Mouse (Mus musculus) adrenal gland, postnatal 10 days (tissue): ENCODE data around the gene Enpp5. TPM values are rescaled to one million over a fixed set of nuclear protein-coding genes. Genes with fewer than 3 reads are reported as not detected.

Experiments
- DNase-seq: peaks from one replicate; pipeline ENCODE4 v3.0.0; 2021; ENCODE audit warnings: mixed read lengths
- long read RNA-seq, 2 experiments: library from polyadenylated mRNA; stranded (forward); transcript quantifications; one replicate each; pipeline ENCODE4 v2.0.0; 2021
- total RNA-seq, 2 experiments: library from RNA; stranded (reverse); gene quantifications; 2 replicates each; pipeline ENCODE4 v1.2.3; 2021

The Enpp5 gene
- 10 to 100 TPM; 20.7 to 25.3 TPM for total RNA-seq
- long read RNA-seq, experiment 1, transcript Enpp5-203 (4 exons, 2,490 nt): minor isoform, 8 of 31 reads
- long read RNA-seq, experiment 1, transcript Enpp5-201 (4 exons, 2,534 nt): major isoform, 12 of 31 reads
- long read RNA-seq, experiment 1, partial matches to known transcripts: 10 of 31 reads
- long read RNA-seq, experiment 1, other reads (novel, unspliced or antisense): 1 of 31 reads
- long read RNA-seq, experiment 2, partial matches to known transcripts: 7 of 13 reads
- long read RNA-seq, experiment 2, other reads (novel, unspliced or antisense): 1 of 13 reads

DNA sequence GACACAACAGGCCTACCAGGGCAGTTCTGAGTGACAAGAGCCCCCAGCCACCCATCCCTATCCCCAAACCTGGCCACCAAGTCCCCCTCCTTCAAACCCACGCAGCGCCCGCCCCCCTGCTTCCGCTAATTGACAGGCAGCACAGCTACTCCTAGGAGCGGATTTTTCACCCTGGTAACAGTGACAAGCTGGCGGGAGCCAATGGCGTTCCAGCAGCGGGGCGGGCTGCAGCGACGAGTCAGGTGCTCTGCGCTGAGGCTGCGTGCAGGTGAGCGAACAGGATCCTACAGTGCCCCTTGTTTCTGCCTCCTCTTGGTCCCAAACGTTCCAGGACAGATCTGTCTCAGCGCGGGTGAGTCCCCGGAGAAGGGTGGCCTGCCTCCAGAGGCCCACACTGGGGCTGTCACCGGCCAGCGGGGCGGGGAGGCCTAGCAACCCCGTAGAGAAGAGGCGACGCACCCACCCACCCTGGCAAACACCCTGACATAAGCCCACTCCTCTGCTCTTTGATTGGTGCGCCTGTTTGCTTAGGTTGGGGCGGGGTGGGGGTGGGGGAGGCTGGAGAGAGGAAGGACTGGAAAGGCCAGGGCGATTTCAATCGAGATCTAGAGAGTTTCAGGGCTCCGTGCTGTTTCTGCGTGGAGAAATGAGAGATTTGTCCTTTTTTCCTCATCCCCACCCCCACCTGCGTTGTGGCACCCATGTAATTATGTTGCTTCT, at the start of gene Enpp5:
Gene Enpp5 (plus strand): TSS at position 183 of the 720 bp plus-strand sequence.
- peak; percentile 90 for DNase-seq

DNA sequence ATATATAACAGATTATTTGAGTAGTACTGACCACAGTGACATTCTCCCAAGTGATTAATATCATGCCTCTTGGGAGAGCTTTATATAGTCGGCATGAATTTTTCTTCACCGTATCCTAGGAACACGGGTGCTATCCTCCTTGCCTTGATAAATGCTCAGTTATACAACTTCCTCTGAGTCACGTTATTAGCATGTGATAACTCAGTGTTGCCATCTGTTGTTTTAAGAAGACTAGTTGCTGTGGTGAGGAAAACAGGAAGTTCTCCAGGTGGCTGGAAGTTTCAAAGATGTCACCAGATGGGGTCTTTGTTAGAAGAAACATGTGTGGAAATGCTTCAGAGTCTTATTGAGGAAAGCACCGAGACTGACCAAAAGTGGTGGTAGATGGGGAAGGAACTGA, 49.0 kb upstream of the Enpp5 start:
- DNase-seq: no peak

DNA sequence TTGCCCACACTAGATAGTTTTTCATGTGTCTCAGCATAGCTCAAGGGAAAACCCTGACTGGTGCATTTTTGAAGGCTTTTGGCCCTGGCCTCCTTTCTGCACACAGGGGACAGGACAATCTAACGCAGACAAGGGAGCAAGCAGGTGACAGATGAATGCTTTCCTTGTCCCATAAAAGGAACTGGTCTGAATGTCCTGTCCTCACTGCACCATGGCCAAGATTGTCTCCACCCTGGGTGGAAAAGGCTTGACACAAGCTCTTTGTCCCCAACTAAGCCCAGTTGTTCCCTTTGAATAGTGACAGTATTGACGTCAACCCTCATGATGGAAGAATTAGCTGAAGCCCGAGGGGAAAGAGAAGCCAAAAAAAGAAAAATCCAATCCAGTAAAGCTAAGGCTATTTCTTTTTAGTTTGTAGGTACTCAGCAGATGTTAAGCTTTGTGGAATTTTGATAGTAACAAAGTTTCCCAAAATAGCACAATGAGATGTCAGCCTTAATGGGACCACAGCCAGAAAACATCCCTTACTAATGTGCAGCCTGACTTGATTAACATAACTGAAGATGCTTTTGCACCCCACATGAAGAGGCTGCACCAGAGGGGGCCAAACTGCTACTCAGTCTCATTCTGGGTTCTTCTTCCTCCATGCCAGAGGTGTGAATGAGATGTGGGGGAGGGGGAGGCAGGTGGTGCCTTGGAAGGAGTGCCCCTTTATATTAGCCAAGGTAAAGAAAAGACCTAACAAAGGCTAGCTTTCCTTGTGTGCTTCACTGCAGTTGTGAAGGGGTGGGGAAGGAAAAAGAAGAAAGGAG, 47.6 kb upstream of the Enpp5 start:
- no peak for DNase-seq

DNA sequence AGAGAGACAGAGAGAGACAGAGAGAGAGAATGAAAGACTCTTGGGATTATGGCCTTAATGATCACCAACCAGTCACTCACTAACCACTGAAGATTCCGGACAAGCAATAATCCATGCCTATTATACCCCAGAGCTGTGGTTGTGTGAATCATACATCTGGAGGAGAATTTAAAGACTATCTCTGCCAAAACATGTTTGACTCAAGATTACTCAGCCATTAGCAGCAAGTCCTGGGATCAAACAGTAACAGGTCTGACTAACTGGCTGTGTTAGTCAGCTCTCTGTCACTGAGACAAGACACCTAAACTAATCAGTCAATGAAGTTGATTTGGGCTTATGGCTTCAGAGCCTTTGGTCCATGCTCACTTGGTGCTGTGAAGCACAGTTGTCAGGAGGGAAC, 43.6 kb upstream of the Enpp5 start:
- DNase-seq: no peak

DNA sequence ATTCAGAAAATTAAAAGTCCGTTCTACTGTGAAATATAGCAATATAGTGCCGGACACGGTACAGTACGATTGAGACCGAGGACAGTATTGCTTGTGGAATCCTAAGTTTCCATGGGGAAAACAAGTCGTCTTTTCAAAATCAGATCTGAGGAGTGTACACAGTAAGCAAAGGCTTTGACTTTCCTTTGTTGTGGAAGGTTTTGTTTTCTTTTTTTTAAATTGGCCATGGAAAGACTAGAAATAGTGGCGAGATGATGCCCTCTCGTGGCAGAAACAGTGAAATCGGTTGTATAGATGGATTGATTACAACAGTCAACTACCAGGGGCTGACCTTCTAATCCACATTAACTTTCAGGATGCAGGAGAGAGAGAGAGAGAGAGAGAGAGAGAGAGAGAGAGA, 40.0 kb upstream of the Enpp5 start:
- peak; percentile 49 for DNase-seq

DNA sequence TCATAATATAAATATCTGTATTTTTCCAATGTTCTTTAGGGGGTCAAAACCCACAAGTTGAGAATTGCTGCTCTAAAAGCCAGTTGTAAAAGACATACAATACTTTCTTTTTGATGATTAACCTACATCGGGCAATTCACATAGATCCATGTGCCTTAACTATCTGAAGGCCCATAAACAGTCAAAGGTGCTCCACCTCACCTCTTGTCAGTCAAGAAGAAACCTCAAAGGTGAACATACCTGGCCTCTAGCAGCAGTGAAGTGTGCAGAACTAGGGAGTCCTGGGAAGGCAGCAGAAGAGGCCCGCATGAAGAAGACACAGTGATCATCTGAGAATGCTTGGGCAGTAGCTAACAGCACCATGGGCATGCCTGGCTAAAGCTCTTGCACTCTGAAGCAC, 38.2 kb upstream of the Enpp5 start:
- no peak for DNase-seq

DNA sequence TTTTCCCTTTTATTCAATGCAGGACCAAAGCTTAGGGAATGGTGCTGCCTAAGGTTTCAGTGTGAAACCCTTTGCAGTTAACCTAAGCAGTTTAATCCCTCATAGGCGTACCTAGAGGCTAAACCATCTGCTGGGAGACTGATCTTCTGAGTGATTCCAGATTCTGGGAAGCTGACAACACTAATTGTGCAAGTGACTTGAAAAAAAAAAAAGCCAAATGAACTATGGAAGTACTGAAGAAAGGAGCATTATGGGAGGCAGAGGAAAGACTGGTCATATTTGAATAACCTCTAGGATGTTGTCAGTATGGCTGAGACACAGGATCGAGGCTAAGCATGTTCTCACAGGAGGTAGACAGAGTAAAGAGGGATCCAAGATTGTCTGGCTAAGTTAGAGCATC, 36.3 kb upstream of the Enpp5 start:
- DNase-seq: no peak

DNA sequence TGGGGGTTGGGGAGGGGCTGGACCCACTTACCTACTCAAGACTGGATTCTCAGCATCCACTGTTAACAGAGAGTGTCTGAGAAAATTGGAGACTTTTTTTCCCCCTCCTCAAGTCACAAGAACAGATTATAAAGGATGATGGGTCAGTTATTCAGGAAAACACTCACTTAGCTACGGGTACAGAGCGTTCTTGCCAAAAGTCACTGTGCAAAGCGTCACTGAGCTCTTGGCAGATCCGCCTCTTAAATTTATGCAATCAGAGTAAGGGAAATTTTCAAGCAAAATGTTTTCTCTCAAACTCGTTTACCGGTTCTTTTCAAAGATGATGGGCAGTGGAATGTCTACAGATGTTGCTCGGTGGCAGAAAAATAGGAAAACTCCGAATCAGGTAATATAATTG, 35.8 kb upstream of the Enpp5 start:
- peak; percentile 12 for DNase-seq

DNA sequence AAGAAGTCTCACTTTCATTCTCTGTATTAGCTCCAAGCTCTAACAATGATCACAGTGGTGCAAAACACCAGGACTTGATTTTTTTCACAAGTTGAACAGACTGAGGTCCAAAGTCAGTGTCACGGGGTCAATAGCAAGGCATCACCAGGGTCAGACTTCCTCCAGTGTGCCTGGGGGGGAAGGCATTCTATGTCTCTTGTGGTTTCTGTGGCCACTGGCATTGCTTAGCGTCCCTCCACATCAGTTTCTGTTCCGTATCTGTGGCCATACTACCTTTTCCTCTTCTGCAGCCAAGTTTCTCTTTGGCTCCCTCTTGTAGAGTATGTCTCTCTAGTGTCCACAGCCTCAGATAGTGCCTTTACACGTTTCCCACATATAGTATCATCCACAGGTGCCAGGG, 25.2 kb upstream of the Enpp5 start:
- DNase-seq: no peak

DNA sequence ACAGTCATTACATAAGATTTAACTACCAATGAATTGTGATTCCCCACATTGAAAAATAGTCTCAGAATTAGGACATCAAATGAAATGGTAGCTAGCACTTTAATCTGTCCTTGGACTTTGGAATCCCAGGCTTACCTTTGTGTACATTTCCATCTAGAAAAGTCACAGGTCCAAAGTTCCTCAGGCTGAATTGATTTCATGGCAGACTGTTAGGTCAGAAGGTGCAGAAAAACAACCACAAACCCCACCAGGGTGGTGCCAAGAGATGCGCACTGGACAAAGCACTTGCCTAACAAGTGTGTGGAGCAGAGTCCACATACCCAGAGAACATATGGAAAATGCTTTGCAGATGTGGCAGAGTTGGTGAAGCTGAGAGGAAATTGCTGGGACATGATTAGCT, 21.5 kb upstream of the Enpp5 start:
- DNase-seq: no peak

DNA sequence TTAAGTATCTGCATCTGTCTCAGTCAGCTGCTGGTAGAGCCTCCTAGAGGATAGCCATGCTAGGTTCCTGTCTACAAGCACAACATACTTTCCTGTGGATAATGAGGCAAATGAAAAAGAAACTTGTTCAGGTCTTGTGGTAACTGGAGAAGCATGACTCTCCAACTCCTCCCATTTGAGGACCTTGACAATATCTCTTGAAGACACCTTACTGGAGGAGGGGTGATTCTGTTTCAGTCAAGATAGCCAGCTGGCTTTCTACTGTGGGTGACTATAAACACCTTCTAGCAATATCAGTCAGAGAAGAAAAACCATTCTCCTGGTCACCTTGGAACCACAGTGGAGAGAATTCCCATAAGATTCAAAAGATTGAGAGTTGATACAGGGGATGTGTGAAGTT, 20.5 kb upstream of the Enpp5 start:
- no peak for DNase-seq

DNA sequence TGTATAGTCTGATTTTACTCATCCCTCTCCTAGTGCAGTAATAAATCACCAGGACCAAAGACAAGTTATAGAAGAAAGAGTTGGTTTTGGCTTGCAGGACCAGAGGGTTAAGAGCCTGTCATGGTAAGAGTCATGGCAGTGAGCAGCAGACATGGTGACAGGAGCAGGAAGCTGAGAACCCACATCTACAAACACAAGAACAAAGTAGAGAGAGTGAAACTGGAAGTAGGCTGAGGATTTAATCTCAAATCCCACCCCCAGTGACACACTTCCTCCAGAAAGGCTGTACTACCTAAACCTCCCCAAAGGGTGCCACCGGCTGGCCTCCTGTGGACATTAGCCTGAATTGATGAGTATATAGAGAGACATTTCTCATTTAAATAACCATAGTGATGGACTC, 17.8 kb upstream of the Enpp5 start:
- no peak for DNase-seq

DNA sequence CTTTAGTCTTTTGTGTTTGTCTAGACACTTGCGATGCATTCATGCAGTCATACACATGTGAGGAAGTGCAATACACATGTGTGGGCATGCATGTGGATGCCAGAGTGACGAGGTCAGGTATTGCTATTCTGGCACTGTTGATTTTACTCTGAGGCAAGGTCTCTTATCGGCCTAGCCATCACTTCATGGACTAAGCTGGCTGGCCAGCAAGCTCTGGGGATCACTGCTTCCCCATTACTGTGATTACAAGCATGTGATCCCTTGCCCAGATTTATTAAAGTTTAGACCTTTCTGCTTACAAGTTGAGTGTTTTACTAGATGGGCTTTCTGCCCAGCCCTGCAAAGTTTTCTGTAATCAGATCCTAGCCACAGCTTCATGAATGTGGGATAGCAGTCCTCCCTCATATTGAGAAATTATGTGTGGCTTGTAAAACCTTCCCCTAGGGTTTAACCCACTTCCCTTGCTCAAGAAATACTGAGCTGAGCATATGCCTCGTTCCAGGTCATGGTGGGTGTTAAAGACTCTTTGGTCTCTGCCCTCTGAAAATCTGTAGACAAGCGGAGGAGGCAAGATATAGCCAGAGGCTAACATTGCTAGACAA, 17.2 kb upstream of the Enpp5 start:
- DNase-seq: no peak

DNA sequence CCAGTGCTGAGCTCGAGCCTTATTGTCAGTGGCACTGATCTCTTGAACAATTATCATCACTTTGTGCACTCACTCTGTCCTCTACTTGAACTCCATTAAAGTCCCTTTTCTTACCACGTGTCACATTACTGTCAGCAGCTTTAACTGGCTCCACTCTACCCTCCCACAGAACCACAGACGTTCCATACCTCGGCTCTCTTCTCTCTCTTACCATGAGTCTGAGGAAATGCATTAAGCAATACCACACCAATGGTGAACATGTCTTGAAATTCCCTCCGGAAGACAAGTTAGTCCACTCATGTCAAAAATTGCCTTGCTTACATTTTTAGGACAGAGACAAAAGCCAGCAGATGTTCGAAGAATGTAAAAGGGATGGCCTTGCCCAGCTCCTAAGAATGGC, 9.7 kb upstream of the Enpp5 start:
- DNase-seq: no peak

DNA sequence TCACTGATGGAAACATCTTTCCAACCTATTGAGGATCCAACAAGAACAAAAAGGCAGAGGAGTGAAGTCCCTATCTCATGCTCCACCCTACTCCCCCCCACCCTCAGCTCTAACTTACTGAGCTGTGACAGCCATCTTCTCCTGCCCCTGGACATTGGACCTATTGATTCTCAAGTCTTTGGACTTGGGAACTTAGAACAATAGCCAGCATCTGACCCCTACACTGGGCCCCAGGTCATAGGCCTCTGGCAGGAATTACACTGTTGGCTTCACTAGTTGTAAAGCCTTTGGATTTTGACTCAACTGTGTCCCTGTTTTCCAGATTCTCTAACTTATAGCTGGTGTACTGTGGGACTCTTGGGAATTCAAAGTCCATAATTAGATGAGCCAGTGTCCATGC, 6.9 kb upstream of the Enpp5 start:
- DNase-seq: no peak

DNA sequence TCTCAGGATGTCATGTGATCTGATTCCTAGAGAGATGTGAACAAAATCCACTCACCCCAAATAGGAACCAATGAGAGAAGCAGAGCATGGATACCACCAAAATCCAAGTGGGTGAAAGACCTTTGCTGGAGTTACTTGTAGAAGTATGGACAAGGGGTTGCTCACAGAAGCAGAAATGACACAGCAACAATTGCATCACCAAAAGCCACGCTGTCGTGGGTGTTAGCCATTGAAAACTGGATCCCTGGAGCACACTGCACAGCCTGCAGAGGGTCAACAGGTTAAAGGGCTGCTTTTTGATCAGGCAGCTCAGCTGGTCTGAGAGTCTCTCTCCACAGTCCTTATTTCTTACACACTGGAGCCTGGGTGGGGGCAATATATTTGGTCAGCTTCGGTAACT, 3.0 kb upstream of the Enpp5 start:
- no peak for DNase-seq

DNA sequence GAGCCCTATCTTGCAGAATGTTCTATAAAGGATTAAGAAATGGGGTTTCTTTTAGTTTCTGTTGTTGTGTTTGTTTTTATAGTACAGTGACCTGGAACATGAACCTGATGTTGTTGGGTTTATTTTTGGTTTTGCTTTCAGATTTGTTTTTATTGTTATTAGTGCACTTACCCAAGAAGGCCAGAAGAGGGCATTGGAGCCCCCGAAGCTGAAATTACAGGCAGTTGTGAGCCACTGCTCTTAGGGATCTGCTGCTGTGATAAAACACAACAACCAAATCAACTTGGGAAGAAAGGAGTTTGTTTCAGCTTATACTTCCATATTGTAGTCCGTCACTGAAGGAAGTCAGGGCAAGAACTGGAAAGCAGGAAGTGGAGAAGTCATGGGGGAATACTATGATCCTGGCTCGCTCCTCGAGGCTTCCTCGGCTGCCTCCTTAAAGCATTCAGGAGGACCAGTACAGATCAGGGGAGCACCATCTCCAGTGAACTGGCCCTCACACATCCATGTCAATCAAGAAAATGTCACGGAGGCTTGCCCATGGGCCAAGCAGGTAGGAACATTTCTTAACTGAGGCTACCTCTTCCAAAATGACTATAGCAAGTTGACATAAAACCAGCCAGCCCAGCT, 2.4 kb upstream of the Enpp5 start:
- DNase-seq: peak; percentile 29

DNA sequence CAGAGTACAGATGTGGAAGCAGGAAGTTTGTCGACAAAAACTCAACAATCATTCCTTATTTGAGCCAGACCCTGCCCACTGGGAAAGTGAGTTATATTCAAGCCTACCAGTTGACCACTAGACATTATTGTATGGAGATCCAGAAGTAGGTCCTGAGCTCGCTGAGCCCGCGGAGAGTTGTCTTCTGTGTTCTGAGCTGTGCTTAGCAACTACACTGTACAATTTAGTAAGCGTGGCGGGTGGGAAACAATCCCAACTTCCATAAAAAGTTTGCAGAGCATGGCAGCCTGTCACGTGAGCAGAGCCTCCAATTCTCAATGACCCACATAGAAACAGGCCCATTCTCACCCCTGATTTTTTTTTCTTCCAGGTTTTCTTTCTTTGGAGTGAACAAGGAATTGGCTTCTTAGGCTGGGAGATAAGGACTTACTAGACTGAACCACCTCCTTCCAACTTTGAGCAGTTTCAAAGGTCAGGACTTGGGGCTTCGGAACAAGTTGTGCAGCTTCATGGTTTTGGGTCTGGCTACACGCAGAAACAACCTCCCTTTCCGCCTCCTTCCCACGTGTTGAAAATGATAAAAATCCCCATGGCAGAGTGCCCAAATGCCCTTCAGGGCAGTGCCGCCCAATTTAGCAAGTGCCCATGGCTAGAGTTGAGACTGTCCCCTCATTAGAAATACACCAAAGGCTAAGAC, 1.3 kb upstream of the Enpp5 start:
- no peak for DNase-seq

DNA sequence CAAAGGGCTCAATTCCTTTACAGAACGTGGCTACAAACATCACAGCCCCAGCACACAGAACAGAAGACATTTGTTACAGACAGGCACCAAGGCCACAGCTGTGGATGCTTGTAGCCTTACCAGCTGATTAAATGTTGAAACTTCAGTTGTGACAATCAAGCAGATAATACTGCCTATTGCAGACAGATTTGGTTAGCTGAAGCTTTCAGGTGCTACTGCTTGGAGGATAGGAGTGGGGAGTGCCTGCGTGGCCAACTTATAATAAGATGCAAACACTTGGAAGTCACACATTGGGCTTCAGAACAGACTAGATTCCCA, 811 bp upstream of the Enpp5 start:
- no peak for DNase-seq

DNA sequence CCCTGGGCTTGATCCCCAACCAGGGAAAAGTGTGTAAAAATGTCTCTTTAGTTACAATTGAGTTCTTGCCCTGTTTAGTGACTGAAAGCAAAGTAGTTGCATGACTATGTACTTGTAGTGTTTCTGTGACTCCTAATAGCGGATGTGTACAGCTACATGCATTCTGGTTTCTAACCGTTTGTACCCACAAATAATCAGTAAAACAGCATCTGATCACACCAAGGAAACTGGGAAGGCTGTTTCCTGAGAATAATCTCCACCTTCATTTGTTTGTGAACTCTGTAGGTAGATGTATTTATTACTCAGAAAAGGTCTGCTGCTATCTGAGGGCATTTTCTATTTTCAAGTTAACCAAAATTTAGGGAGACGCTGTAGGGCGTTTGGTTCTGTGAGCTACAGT, 4.5 kb downstream of the Enpp5 start:
- DNase-seq: no peak

DNA sequence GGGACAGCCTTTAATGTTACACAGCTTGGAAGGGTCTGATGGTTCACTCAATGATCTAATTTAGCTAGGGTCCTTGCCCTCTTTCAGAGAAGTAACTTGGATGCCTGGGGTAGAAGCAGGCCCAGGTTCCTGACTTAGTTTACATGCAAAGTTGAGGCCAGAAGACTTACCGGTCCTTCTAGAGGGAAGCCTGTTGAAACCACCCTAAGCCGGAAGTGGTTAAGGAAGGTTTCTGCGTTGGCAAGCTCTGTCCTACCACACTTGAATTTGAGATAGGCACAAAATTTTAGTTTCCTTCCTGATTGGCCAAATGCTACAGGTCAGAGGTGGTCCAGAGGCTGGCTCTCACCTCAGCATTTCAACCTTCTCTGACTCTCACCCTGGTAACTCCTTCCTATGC, 9.6 kb downstream of the Enpp5 start:
- no peak for DNase-seq

DNA sequence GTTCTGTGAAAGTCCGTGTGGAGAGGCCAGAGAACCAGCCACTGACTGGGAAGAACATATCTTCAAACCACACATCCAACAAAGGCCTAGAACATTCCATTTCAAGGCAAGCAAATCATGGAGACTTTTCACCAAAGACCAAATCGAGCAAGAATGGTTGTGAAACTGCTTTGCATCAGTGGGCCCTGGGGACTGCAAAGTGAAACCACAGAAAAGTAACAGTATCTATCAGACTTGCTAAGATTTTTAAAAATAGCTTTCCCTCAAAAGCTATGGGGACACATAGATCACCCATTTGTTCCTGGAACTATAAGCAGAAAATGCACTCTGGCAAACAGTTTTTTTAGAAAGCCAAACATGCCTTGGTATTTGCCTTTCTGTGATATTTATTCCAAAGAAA, 12.3 kb downstream of the Enpp5 start:
- DNase-seq: no peak
